Mouse (Mus musculus) heart, embryonic 16.5 days (tissue): ENCODE measurements around the gene Nupr1. TPM values are rescaled to one million over a fixed set of nuclear protein-coding genes. Genes with fewer than 3 reads are reported as not detected.

ENCODE experiments used
- ATAC-seq: fragments of 200-750 bp; cut with Nextera tagmentation; replicated peaks from 2 replicates; pipeline ENCODE4 v1.8.0; 2017; ENCODE audit warnings: moderate number of reproducible peaks; ENCODE audit not compliant: insufficient read depth, low FRiP score; ENCODE audit errors: extremely low read depth
- H3K27ac ChIP-seq: fragments of 300-500 bp; sonication (generic); 2 replicates; pipeline ENCODE4 v1.5.1; 2014; ENCODE audit warnings: mild to moderate bottlenecking, low read length, control low read depth, moderate library complexity
- H3K27me3 ChIP-seq: fragments of 300-500 bp; sonication (generic); 2 replicates; pipeline ENCODE4 v1.6.1; 2014; ENCODE audit warnings: low read length, mixed read lengths; ENCODE audit not compliant: control insufficient read depth, insufficient read depth
- H3K36me3 ChIP-seq: fragments of 300-500 bp; sonication (generic); 2 replicates; pipeline ENCODE4 v1.6.1; 2014; ENCODE audit not compliant: control insufficient read depth, insufficient read depth
- H3K4me1 ChIP-seq: fragments of 300-500 bp; sonication (generic); 2 replicates; pipeline ENCODE4 v1.6.1; 2014; ENCODE audit warnings: low read length, mixed read lengths; ENCODE audit not compliant: control insufficient read depth, insufficient read depth
- H3K4me2 ChIP-seq: fragments of 300-500 bp; sonication (generic); 2 replicates; pipeline ENCODE4 v1.6.1; 2014; ENCODE audit warnings: low read depth, mild to moderate bottlenecking, control low read depth, low read length
- H3K4me3 ChIP-seq: fragments of 300-500 bp; sonication (generic); 2 replicates; pipeline ENCODE4 v1.5.1; 2014; ENCODE audit warnings: mild to moderate bottlenecking, control low read depth, low read length
- H3K9ac ChIP-seq: fragments of 300-500 bp; sonication (generic); 2 replicates; pipeline ENCODE4 v1.6.1; 2014; ENCODE audit warnings: low read length, control low read depth
- H3K9me3 ChIP-seq: fragments of 300-500 bp; sonication (generic); replicated peaks from 2 replicates; pipeline ENCODE4 v1.6.1; 2016; ENCODE audit warnings: low read length; ENCODE audit not compliant: control insufficient read depth
- WGBS: fragments of 180-500 bp; shearing (Covaris S2); extraction: QIAGEN DNeasy Blood & Tissue Kit; methylation state at CpG from one replicate; pipeline ENCODE4 v1.1.7; 2014; 5-methylcytosine and 5-hydroxymethylcytosine counted together
- polyA plus RNA-seq: library from polyadenylated mRNA; unstranded; fragments of >200 nt; fragmentation: Nextera tagmentation; extraction: Ambion mirVana; gene quantifications from 2 replicates; pipeline ENCODE4 v1.2.1, GENCODE M21; 2015

The Nupr1 gene
- polyA plus RNA-seq: 12.8 and 12.9 TPM in 2 replicates

- no peak within 1 kb of the TSS for H3K9ac ChIP-seq
- 84% methylated on average over 4 of the region's 4 CpGs for WGBS
- no peaks in the 10 kb centered on the region for H3K36me3 ChIP-seq
- no peak within 1 kb of the TSS for H3K4me2 ChIP-seq
- no peaks in the 10 kb centered on the region for H3K27me3 ChIP-seq
- H3K4me1 ChIP-seq: no peaks in the 10 kb centered on the region
- no peak within 1 kb of the TSS for H3K27ac ChIP-seq
- ATAC-seq: no peak
- H3K9me3 ChIP-seq: no peaks in the 10 kb centered on the region
- no peak within 1 kb of the TSS for H3K4me3 ChIP-seq
Measured at GRCm38 (mm10) chr7:126630824-126631518, at the start of gene Nupr1. TSS of gene Nupr1 (minus strand) at chr7:126630861.

GRCm38 (mm10) chr7:126679683-126680082 is 49.0 kb upstream of the Nupr1 start:
- Histone ChIP-seq H3K4me2 (no peak overlapping the region), H3K9ac (no peak overlapping the region), H3K27me3 (no peaks in the 10 kb centered on the region), H3K9me3 (no peaks in the 10 kb centered on the region), H3K4me1 (peaks cover 17% of the 10 kb centered on the region), H3K4me3 (no peak overlapping the region), H3K36me3 (no peaks in the 10 kb centered on the region), H3K27ac (no peak overlapping the region)
- 86% methylated on average over 5 of the region's 5 CpGs for WGBS
- no peak for ATAC-seq

DNA sequence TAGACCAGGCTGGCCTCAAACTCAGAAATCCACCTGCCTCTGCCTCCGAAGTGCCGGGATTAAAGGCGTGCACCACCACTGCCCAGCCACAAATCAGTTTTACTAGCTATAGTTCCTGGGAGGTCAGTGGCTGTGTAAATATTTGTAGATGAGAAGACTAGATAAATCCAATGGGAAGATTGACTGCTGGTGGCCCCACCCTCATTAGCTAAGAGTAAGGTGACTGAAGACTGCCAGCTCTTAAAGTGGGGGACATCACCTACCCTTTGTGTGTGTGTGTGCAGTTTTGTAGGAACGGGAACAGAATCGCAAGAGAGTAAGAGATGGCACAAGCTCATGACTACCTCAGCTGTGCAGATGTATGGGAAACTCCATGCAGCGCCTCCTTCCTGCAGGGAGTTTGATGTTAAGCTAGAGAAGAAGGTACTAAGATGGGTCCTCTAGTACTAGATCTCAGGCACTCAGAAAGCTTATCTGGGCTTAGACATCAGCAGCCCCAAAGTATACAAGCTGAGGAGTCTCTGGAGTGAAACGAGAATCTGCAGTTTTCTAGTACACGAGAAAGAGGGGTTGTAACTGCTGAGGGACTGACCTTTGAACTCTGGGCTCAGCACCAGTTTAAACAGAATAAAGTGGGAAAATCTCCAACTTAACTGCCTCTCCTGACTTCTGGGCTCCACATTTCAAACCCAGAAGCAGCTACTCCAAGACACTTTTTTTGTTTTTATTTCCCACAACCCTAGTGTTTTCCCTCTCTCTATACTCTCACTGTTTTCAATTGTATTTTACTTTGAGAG is 48.1 kb upstream of the Nupr1 start:
- Histone ChIP-seq H3K4me3 (no peak overlapping the region), H3K9me3 (no peaks in the 10 kb centered on the region), H3K36me3 (peaks cover 2% of the 10 kb centered on the region; the same call in 1 of the 2 replicates), H3K9ac (no peak overlapping the region), H3K27ac (no peak overlapping the region), H3K4me2 (no peak overlapping the region), H3K4me1 (peaks cover 17% of the 10 kb centered on the region), H3K27me3 (no peaks in the 10 kb centered on the region)
- no peak for ATAC-seq
- 77% methylated on average over 8 of the region's 8 CpGs for WGBS

DNA sequence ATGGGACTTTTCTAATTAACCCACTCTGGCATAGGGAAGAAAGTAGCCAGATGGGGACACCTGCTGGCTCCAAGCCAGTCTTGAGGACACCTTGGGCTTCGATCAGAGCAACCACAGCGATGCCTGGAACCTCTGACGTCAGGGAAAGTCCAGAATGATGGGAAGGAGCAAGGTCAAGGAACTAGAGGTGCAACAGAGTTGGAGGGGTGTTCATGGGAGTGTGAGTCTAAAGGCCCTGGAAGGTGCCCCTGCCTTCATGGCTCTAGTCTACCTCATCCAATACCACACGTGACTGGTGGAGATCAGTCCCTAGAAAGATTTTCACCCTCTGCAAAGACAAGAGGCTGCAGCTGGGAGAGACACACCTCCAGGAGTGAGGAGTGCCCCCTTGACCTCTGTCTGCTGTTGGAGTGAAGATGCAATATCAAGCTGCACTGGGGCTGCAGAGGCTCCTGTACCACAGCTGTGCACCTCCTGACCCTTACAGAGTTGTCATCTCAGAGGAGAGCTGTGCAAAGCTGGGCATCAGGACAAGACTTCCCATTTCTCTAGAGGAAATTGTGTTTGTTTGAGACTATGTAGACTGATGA is 46.1 kb upstream of the Nupr1 start:
- Histone ChIP-seq H3K27ac (peak overlapping the region; percentile 89), H3K4me1 (peaks cover 17% of the 10 kb centered on the region), H3K27me3 (no peaks in the 10 kb centered on the region), H3K9ac (no peak overlapping the region), H3K4me2 (peak overlapping the region; percentile 51; the same call in 1 of the 2 replicates), H3K4me3 (no peak overlapping the region), H3K9me3 (no peaks in the 10 kb centered on the region), H3K36me3 (peaks cover 14% of the 10 kb centered on the region)
- 64% methylated on average over 4 of the region's 4 CpGs for WGBS
- ATAC-seq: no peak

- ATAC-seq: peak; percentile 74
- H3K4me1 ChIP-seq: peaks cover 17% of the 10 kb centered on the region
- no peaks in the 10 kb centered on the region for H3K9me3 ChIP-seq
- 22% methylated on average over 1 of the region's 1 CpGs for WGBS
- H3K4me2 ChIP-seq: peak within 1 kb of the TSS; percentile 51
- H3K4me3 ChIP-seq: peak within 1 kb of the TSS; percentile 31
- H3K9ac ChIP-seq: peak within 1 kb of the TSS; percentile 60
- H3K27me3 ChIP-seq: no peaks in the 10 kb centered on the region
- peaks cover 15% of the 10 kb centered on the region for H3K36me3 ChIP-seq
- peak within 1 kb of the TSS; percentile 89 for H3K27ac ChIP-seq
Measured at GRCm38 (mm10) chr7:126676207-126676606, 45.5 kb upstream of the Nupr1 start, which contains the start of gene Sult1a1. TSS of gene Sult1a1 (minus strand) at chr7:126676432.

DNA sequence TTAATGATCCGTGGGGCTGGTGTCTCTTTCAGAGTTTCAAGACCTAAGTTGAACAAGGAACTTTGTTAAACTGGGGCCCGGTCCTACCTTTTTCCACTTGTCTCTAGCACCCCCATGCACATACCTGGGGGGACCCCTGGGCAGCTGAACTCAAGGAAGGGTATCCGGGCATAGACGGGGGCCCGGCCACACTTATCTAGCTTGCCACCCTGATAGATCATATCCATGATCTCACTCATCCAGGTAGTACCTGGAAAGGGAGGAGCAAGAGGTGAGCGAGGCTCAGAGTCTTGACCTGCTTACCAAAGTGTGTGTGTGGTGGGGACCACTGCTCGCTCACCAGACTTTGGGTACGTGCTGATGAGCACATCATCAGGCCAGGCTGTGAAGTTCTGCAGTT is 44.4 kb upstream of the Nupr1 start:
- Histone ChIP-seq H3K9ac (no peak overlapping the region), H3K27ac (no peak overlapping the region), H3K9me3 (no peaks in the 10 kb centered on the region), H3K4me2 (peak overlapping the region; percentile 51; the same call in 1 of the 2 replicates), H3K27me3 (no peaks in the 10 kb centered on the region), H3K4me1 (peaks cover 17% of the 10 kb centered on the region), H3K36me3 (peaks cover 19% of the 10 kb centered on the region), H3K4me3 (no peak overlapping the region)
- no peak for ATAC-seq
- WGBS: 94% methylated on average over 8 of the region's 8 CpGs

DNA sequence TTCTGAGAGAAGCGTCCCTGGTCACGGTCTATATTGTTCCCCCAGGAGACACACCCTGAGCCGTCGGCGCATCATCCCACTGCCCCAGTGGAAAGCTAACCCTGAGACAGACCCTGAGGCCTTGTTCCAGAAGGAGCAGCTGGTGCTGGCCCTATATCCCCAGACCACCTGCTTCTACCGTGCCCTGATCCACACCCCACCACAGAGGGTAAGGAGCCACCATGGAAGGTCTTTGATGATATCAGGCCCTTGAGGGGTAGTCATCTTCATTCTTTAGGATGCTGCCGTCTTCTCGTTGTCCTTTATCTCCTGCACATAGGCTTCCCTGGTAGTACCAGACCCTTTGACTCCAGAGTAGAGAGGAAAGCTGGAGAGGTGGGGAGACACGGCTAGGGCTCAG is 41.5 kb upstream of the Nupr1 start:
- Histone ChIP-seq H3K9me3 (no peaks in the 10 kb centered on the region), H3K4me2 (no peak overlapping the region), H3K27ac (no peak overlapping the region), H3K4me3 (no peak overlapping the region), H3K9ac (no peak overlapping the region), H3K36me3 (peaks cover 19% of the 10 kb centered on the region), H3K4me1 (peaks cover 22% of the 10 kb centered on the region), H3K27me3 (no peaks in the 10 kb centered on the region)
- no peak for ATAC-seq
- 88% methylated on average over 9 of the region's 9 CpGs for WGBS

GRCm38 (mm10) chr7:126670152-126670551 is 39.5 kb upstream of the Nupr1 start:
- Histone ChIP-seq H3K9ac (no peak overlapping the region), H3K9me3 (no peaks in the 10 kb centered on the region), H3K27ac (no peak overlapping the region), H3K36me3 (peaks cover 32% of the 10 kb centered on the region), H3K4me1 (peaks cover 7% of the 10 kb centered on the region; the same call in 1 of the 2 replicates), H3K4me3 (no peak overlapping the region), H3K27me3 (no peaks in the 10 kb centered on the region), H3K4me2 (no peak overlapping the region)
- ATAC-seq: no peak
- WGBS: 75% methylated on average over 3 of the region's 3 CpGs
